In genomic region chr13:58149629-58150028, GRCm38 (mm10) we compare ENCODE assay signal across 10 mouse cellular contexts.
"Had no signal": no experiment of that assay in that cellular context is flagged by ENCODE, and none has a peak within 500 bp of the region (broad histone marks: within the 10 kb centered on the region; RNA-seq: fewer than 3 reads in every experiment).

No protein-coding gene starts in this region.

- H3K4me3 ChIP-seq: left cerebral cortex, adult 2 months; neural tube, embryonic 12.5 days had no signal

- H3K27ac ChIP-seq: intestine, embryonic 15.5 days; left cerebral cortex, adult 2 months; limb, embryonic 10.5 days; liver, embryonic 15.5 days; macrophage; midbrain, embryonic 13.5 days; neural tube, embryonic 12.5 days; stomach, postnatal 0 days had no signal

- H3K36me3 ChIP-seq: intestine, embryonic 15.5 days; limb, embryonic 10.5 days; liver, embryonic 15.5 days; midbrain, embryonic 13.5 days; neural tube, embryonic 12.5 days had no signal

- H3K9ac ChIP-seq: intestine, embryonic 15.5 days; liver, embryonic 15.5 days; midbrain, embryonic 13.5 days; neural tube, embryonic 12.5 days had no signal

- H3K9me3 ChIP-seq: intestine, embryonic 15.5 days; limb, embryonic 10.5 days; liver, embryonic 15.5 days; midbrain, embryonic 13.5 days; neural tube, embryonic 12.5 days had no signal

- H3K27me3 ChIP-seq: intestine, embryonic 15.5 days; neural tube, embryonic 12.5 days had no signal

- H3K4me1 ChIP-seq: neural tube, embryonic 12.5 days had no signal

- DNase-seq: lung, postnatal 14 days; thymus, postnatal 36 days had no signal
